Mouse (Mus musculus): ENCODE results near the gene Decr2.
"Not testable (repeated sequence)": the region's sequence is repeated elsewhere in the genome, so short reads cannot be mapped to it uniquely, and the experiment has no call there.

Decr2 gene

DNA sequence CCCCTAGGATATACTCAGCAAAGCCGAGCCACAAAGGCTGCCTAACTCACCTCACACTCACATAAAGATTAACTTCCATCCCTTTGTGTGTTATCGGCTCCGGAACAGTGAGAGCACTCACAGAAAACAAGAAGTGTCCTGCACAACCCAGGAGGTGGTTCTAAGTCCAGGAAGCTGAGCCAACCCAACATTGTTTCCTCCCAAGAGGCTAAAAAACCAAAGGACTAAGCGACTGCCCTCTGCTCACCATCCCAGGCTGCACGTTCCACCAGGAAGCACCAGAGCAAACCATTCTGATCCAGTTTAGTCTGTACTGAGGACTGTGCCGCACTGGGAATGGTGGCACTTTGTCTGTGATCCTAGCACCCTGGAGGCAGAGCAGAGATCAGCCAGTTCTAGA lies 25.2 kb downstream of the Decr2 start:
- in situ Hi-C loops (cut with MboI, MseI): no loop called here

DNA sequence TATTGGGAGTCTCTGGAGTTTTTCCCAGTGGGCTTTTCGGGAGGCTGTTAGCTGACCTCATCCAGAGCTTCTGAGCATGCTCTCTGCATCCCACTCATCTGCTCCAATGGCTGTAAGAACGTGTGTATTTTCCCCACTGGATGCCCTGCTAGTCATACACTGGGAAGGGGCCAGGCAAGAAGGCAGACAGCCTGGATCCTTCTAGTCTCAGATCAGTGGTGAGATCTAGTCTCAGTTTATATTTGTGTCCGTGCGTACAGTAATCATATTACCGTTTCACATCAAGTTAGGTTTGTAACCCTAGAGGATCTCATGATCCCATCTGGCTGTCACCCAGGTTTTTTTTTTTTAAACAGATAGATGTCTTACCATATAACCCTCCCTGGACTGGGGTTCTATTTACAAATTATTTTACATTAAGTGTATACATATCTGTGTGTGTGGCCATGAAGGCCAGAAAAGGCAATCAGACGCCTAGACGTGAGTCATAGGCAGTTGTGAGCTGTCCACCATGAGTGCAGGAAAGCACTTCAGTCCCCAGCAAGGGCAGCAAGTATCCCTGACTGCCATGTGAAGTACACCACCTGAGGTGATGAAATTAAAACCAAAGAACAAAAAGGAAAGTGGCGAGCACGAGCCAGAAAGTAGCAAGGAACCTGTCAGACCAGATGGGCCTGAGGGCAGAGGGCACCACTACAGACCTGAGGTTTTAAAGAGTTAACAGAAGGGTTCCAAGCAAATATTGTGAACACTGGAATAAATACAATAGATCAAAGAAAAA lies 32.2 kb downstream of the Decr2 start:
- in situ Hi-C loops (cut with MboI, MseI): no loop called here

DNA sequence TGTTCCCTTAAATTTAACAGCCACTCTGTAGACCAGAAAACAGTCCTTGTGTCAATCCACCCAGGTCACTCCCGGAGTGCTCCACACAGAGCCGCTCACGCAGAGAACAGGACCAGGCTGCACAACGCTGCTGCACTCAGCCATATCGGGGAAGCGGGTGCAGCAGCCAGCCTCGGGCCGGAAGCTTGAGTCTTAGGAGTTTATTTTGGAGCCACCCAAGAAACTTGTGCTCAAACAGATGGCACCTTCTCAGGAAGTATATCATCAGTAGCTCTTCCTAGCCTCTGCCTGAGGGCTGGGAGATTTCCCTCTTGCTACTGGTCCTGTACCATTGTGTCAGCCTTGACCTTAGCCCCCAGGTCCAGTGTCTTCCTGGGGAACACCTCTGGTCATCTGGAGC lies 32.9 kb downstream of the Decr2 start:
- in situ Hi-C loops (cut with MboI, MseI): no loop called here

DNA sequence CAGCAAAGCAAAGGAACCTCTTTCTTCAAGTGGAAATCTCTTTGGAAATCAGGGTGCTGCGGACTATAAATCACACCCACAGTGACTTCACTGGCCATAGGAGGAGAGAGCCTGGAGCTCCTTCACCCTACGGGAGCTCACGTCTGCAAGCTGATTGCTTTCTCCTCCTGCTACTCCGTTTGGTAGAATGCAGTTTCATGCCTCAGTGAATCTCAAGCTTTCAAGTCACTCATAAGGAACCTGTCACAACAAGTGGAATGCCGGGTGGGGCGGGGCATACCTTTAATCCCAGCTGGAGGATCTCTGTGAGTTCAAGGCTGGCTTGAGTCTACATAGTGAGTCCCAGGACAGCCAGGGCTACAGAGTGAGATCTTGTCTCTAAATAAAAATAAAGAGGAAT lies 35.0 kb downstream of the Decr2 start:
- in situ Hi-C loops (cut with MboI, MseI): no loop called here

DNA sequence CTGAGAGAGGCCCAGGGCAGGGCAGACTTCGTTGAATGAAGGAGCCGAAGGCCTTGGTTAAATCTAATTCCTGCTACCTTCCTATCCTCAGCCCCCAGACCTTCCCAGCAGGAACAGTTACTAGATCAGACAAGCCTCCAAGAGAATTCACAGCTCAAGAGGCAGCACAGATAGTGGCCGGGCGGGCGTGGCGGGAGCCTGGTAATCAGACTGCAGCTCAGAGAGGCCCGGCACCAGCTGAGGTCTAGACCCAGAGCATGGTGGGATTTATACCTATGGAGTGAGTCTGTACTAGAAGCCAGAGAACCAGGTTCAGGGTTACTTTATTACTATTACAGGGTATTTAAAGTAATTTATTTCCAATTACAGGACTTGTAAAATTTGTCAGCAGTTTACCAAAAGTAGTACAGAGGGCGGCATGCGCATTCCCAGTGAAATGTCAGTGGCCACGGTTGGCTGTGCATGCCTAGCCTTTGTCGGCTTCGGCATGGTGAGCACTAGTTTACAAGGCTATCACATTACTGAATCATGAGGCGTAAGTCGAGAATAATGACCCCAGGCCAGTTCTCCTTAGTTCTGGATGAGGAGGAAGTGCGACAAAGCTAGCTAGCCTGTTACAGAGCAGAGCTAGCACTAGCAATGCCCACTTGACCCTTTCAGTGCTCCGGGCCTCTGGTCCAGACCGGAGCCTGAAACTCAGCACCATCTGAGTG lies 35.8 kb downstream of the Decr2 start:
- in situ Hi-C loops (cut with MboI, MseI): no loop called here

DNA sequence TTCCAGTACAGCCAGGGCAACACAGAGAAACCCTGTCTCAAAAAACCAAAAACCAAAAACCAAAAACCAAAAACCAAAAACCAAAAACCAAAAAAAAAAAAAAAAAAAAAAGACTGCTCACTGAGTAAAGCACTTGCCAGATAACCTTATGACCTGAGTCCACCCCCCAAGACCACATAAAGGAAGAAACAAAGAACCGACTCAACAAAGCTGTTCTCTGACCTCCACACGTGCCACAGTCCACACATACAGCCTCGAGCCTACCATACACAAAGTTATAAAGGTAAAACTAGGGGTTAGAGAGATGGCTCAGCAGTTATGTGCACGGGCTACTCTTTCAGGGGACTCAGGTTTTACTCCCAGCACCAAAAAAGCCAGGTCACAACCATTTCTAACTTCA lies 37.4 kb downstream of the Decr2 start:
- in situ Hi-C loops (cut with MboI, MseI): no loop called here

DNA sequence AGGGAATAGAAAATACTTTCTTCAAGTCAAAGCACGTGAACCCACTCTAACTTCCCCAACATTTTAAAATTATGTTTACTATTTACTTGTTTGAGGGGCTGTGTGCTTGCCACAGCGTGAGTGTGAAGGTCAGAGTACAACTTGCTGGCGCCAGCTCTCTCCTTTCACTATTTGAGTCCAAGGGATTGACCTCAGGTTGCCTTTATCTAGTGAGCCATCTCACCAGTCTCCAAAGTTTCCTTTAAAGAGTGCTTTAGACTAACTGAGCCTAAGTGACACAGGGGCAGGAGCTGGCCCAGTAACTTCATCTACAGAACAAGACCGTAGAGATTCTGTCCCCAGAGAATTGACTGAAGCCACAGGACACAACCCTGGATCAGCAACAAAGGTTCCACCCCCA lies 38.1 kb downstream of the Decr2 start:
- in situ Hi-C loops (cut with MboI, MseI): no loop called here

DNA sequence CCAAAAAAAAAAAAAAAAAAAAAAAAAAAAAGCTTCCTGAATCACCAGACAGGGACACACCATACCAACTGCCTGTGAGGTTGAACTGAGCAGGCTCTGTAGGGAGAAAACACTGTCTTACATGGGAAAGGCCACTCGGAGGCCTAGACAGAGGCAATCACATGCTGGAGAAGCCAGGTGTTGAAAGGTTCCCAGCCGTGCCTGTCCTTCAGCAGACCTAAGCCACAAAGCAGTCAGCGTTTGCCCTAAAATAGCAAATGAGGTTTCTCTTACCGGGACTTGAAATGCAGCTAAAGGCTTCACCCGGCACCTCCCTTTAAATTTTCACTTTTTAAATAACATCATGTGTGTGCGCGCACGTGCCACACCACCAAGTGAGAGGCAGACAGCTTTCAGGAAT lies 42.0 kb downstream of the Decr2 start:
- in situ Hi-C loops (cut with MboI, MseI): no loop called here

- in situ Hi-C loops (cut with MboI, MseI): no loop called here
Measured at GRCm38 (mm10) chr17:26046253-26046997, 43.7 kb downstream of the Decr2 start.

GRCm38 (mm10) chr17:26045285-26045684 lies 44.9 kb downstream of the Decr2 start:
- in situ Hi-C loops (cut with MboI, MseI): no loop called here

- in situ Hi-C loops (cut with MboI, MseI): no loop called here
Measured at GRCm38 (mm10) chr17:26043249-26043636, 46.9 kb downstream of the Decr2 start.

DNA sequence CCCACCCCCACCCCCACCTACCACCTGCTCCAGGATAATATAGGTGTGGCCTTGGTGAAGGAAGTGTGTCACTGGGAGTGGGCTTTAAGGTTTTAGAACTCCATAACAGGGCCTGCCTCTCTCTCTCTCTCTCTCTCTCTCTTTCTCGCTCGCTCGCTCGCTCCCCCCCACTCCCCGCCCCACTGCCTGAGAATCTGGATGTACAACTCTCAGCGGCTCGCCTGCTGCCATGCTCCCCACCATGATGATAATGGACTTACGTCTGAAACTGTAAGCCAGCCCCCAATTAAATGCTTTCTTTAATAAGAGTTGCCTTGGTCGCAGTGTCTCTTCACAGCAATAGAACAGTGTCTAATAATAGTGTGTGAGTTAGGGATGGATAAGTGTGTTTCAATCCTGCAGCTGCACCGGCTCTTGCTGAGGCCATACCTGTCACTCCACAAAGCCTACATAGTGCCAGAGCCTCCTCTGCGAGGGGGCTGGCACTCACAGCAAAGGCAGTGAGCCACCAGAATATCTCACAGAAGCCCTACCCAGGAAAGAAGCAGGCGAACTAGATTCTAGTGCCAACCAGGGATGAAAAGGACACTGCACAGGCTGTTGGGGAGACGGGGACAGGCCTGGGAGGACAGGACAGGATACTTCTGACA lies 47.4 kb downstream of the Decr2 start:
- in situ Hi-C loops (cut with MboI, MseI): no loop called here

DNA sequence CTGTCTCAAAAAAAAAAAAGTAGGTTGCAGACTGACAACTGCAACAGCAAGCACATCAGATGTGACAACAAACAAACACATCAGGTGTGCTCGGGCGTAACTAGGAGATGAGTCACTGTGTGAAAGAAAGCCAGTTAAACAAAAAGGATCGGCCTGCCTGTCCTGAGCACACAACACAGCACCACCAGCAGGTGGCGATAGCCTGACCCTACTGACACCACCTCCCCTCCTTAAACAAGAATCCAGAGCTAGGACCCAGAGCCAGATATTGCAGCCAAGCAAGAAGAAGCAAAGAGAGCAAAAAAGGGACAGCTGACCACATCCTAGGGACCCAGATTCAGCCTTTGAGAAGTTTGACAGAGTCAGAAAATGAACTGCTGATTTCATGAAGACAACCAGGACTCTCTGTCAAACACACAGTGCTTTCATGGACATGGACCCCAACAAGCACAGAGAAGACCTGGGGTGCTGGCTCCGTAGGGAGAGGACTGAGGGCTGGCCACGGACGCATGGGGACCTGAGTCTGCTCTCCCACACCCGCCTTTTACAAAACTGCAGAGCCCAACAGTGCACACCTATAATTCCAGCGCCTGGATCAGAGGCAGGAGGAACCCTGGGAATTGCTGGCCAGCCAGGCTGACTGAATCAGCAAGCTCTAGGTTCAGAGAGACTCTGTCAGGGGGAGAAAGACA lies 48.9 kb downstream of the Decr2 start:
- in situ Hi-C loops (cut with MboI, MseI): no loop called here

- in situ Hi-C loops (cut with MboI, MseI): not testable (repeated sequence)
Measured at GRCm38 (mm10) chr17:26040711-26041110, 49.4 kb downstream of the Decr2 start.

DNA sequence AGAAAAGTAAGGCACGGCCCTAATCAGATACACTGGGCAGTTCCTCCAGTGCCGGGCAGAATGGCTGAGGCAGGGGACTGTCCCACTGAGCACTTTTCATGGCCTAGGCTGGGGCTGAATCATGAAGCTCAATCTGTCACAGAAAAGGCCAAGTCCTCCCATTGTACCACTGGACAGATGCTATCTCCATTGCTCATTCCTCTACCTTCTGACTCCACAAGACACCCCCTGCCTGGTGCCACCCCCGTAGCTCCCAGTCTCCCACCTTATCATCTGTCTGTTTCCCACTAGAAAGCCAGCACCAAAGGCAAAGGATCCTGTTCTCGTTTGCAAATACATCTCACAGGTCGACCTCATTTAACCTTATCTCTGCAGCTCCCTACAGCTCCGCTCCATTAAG lies 58.1 kb downstream of the Decr2 start:
- in situ Hi-C loops (cut with MboI, MseI): no loop called here

- in situ Hi-C loops (cut with MboI, MseI): no loop called here
Measured at GRCm38 (mm10) chr17:26031583-26031982, 58.6 kb downstream of the Decr2 start.

Measured in regulatory T cell (primary cell).